Mouse (Mus musculus) ES-Bruce4 (cell line): ENCODE data around the gene Ces3b.
"Not testable (repeated sequence)": the region's sequence is repeated elsewhere in the genome, so short reads cannot be mapped to it uniquely, and the experiment has no call there.

Experiments
- CTCF ChIP-seq: IDR thresholded peaks from one replicate; pipeline ENCODE4 v1.8.1; 2011; ENCODE audit warnings: low read depth, low read length
- POLR2A ChIP-seq: IDR thresholded peaks from one replicate; pipeline ENCODE4 v1.8.1; 2011; ENCODE audit warnings: low read length; ENCODE audit not compliant: insufficient read depth

GRCm38 (mm10) chr8:105103701-105104100, 20.1 kb downstream of the Ces3b start:
- TF ChIP-seq CTCF, POLR2A: not testable (repeated sequence)
